Comparison of ENCODE assay signal across 9 mouse cellular contexts in the genomic region with DNA sequence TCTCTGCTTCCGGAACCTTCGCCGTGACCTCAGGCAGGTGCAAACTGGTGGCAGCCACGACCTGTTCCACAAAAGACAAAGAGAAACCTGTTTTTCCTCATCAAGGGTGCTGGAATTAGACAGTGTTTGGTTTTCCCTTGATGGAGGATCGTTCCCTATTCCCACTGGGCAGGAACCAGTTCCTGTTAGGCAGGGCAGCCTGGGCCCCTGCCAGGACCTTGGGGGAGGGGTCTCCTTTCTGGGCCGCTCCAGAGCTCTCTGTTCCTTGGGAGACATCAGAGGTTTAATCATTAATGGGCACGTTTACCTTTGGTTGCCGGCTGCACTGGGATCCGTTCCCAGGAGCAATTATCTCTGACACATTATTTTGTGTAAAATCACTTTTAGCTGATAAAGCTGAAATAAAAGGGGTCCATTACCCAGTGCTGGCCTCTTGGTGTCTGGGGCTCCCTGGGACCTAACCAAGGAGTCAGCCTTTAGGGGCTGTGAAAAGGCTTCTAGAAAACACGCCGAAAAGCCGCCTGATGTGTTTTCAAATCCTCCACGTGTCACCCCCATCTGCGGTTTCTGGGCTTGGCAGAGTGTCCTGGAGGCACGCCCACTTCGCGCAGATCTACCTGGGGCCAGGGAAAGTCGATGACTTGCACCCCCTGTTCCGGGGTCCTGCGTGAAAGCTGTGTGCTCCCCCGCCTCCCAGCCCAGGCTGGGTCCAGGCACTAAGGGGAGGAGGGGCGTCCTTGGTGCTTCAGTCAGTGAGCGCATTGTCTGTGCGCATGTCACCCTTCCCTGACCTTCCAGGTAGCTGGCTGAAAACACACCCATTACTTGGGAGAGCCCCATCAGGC. TPM values are rescaled to one million over a fixed set of nuclear protein-coding genes. Genes with fewer than 3 reads are reported as not detected.
A peak's percentile ranks its signal among the peaks of the same experiment; 100 is the strongest.
DNase-seq lines count a peak whose midpoint lies in the region; ATAC-seq and TF ChIP-seq lines count a peak whose summit lies in the region.
"Had no signal": no experiment of that assay in that cellular context is flagged by ENCODE, and none has a peak within 500 bp of the region (broad histone marks: within the 10 kb centered on the region; RNA-seq: fewer than 3 reads in every experiment).

No protein-coding gene starts in this region.

- TF ChIP-seq CTCF in heart, adult 2 months (IDR thresholded peaks at IDR 0.05): no peak
- TF ChIP-seq CTCF in Patski (IDR thresholded peaks at IDR 0.05): no peak
- TF ChIP-seq CTCF in stomach, postnatal 0 days (IDR thresholded peaks at IDR 0.05; ENCODE audit: low read depth): no peak; the same call in 1 of the 2 replicates

- DNase-seq in heart, adult 2 months: peak; percentile 59 to 67
- DNase-seq in heart, postnatal 25 days (ENCODE audit: low spot score): no peak
- DNase-seq in Patski (ENCODE audit: low read depth, low spot score): peak; percentile 83
- DNase-seq in heart, postnatal 14 days: peak; percentile 61 to 71
- DNase-seq in liver, embryonic 11.5 days (ENCODE audit: low spot score): no peak
- peak; percentile 96 for DNase-seq in stomach, postnatal 0 days (ENCODE audit: low spot score)
- DNase-seq in B cell, adult 2 months: no peak
- DNase-seq in adrenal gland, postnatal 25 days: no peak

- TF ChIP-seq EP300 in heart, adult 2 months (IDR thresholded peaks at IDR 0.05; ENCODE audit: insufficient read depth, low read depth, low read length): no peak
- TF ChIP-seq EP300 in stomach, postnatal 0 days (optimal IDR thresholded peaks at IDR 0.05): peak; percentile 94

- H3K9ac ChIP-seq in heart, adult 2 months (ENCODE audit: low read depth, low read length): no peak overlapping the region
- H3K9ac ChIP-seq in liver, embryonic 11.5 days (ENCODE audit: low read depth, low read length): peak overlapping the region; percentile 22
- 0 out of 2 replicates have a peak overlapping the region, but pooled peaks have one; percentile 31 for H3K9ac ChIP-seq in stomach, postnatal 0 days (ENCODE audit: low read length)

- H3K9me3 ChIP-seq in liver, embryonic 11.5 days (ENCODE audit: control insufficient read depth, low read length): no peaks in the 10 kb centered on the region
- H3K9me3 ChIP-seq in stomach, postnatal 0 days (ENCODE audit: control insufficient read depth, low read length): no peaks in the 10 kb centered on the region

- no peak overlapping the region for H3K4me3 ChIP-seq in heart, adult 2 months
- peak overlapping the region; percentile 17; the same call in 1 of the 2 replicates for H3K4me3 ChIP-seq in liver, embryonic 11.5 days (ENCODE audit: low read depth, low read length)
- no peak overlapping the region for H3K4me3 ChIP-seq in stomach, postnatal 0 days (ENCODE audit: low read depth, low read length)

- WGBS in heart, adult 2 months: 52% methylated on average over 24 of the region's 24 CpGs
- WGBS in liver, embryonic 11.5 days: 45% methylated on average over 24 of the region's 24 CpGs
- 22% methylated on average over 24 of the region's 24 CpGs for WGBS in stomach, postnatal 0 days

- POLR2A ChIA-PET in Patski (lab: Charles Lee): interaction anchor here (0.7 kb wide), 1 partner anchor 11 kb away, joined by 4 read pairs; no protein-coding TSS in a partner anchor

- intact Hi-C loops in heart, adult 2 months (cut with DNase I): no loop called here
- intact Hi-C loops in heart, postnatal 25 days (cut with DNase I): no loop called here
- intact Hi-C loops in heart, postnatal 14 days (cut with DNase I): no loop called here

- peak; percentile 54 for ATAC-seq in Patski
- no peak for ATAC-seq in liver, embryonic 11.5 days (replicated peaks; ENCODE audit: low FRiP score)
- peak; percentile 89 for ATAC-seq in stomach, postnatal 0 days (ENCODE audit: low FRiP score, low TSS enrichment)

- peak overlapping the region; percentile 37 for H3K4me2 ChIP-seq in liver, embryonic 11.5 days
- H3K4me2 ChIP-seq in stomach, postnatal 0 days (replicated peaks; ENCODE audit: low read depth): peak overlapping the region; percentile 27

- H3K4me1 ChIP-seq in heart, adult 2 months (ENCODE audit: control insufficient read depth, insufficient read depth, low read length): peaks cover 14% of the 10 kb centered on the region
- peaks cover 50% of the 10 kb centered on the region for H3K4me1 ChIP-seq in liver, embryonic 11.5 days (replicated peaks; ENCODE audit: control insufficient read depth, insufficient read depth, low read length)
- H3K4me1 ChIP-seq in stomach, postnatal 0 days (replicated peaks; ENCODE audit: control insufficient read depth, insufficient read depth): peaks cover 24% of the 10 kb centered on the region

- CTCF ChIA-PET in Patski (lab: Charles Lee): interaction anchor here (1.1 kb wide), 1 partner anchor 8 kb away, joined by 3 read pairs; no protein-coding TSS in a partner anchor

- H3K27me3 ChIP-seq in heart, adult 2 months (ENCODE audit: control insufficient read depth, insufficient read depth, low read length): no peaks in the 10 kb centered on the region
- no peaks in the 10 kb centered on the region for H3K27me3 ChIP-seq in Patski
- H3K27me3 ChIP-seq in liver, embryonic 11.5 days (replicated peaks; ENCODE audit: control insufficient read depth, insufficient read depth, low read length): no peaks in the 10 kb centered on the region
- no peaks in the 10 kb centered on the region for H3K27me3 ChIP-seq in stomach, postnatal 0 days (ENCODE audit: control insufficient read depth, insufficient read depth, low read length)

- peak overlapping the region; percentile 17 for H3K27ac ChIP-seq in heart, adult 2 months
- H3K27ac ChIP-seq in liver, embryonic 11.5 days (ENCODE audit: low read depth, low read length): peak overlapping the region; percentile 15; the same call in 1 of the 2 replicates
- H3K27ac ChIP-seq in stomach, postnatal 0 days (replicated peaks): peak overlapping the region; percentile 94

- no peak for TF ChIP-seq POLR2A in heart, adult 2 months (IDR thresholded peaks at IDR 0.05; ENCODE audit: insufficient read depth, low read depth, low read length)

- H3K79me2 ChIP-seq in heart, adult 2 months (replicated peaks; ENCODE audit: control insufficient read depth, insufficient read depth, low read length): no peaks in the 10 kb centered on the region

- no peaks in the 10 kb centered on the region for H3K36me3 ChIP-seq in heart, adult 2 months (ENCODE audit: control insufficient read depth, insufficient read depth, low read length)
- no peaks in the 10 kb centered on the region for H3K36me3 ChIP-seq in liver, embryonic 11.5 days (ENCODE audit: control insufficient read depth, insufficient read depth, low read length)
- H3K36me3 ChIP-seq in stomach, postnatal 0 days (ENCODE audit: control insufficient read depth, insufficient read depth, low read length): no peaks in the 10 kb centered on the region

- in situ Hi-C loops in Patski (cut with MboI; ENCODE audit: low pct_unique_long_range_greater_than_20kb): no loop called here

RNA-seq across cellular contexts. Expression of a gene that starts 29.0 kb away (rescaled TPM):
- 10 to 100 TPM; 18.0 to 18.1 TPM for total RNA-seq in heart, adult 2 months (2021)
- polyA plus RNA-seq in heart, adult 2 months (2012; rRNA removed): 11.8 and 16.6 TPM in 2 replicates
- total RNA-seq in heart, postnatal 25 days (2021): 10 to 100 TPM; 17.4 to 19.1 TPM
- polyA plus RNA-seq in Patski (2021): 6.9 TPM
- 10 to 100 TPM; 21.1 to 21.5 TPM for total RNA-seq in heart, postnatal 14 days (2021)
- polyA plus RNA-seq in liver, embryonic 11.5 days (2014; fragmentation: Nextera tagmentation; extraction: Ambion mirVana): 10.8 TPM in 2 replicates
- 18.9 and 21.5 TPM in 2 replicates for polyA plus RNA-seq in stomach, postnatal 0 days (2015; fragmentation: Nextera tagmentation; extraction: Ambion mirVana)
- total RNA-seq in adrenal gland, postnatal 25 days (2021): 16.3 and 18.1 TPM in 2 replicates

RNA-seq across cellular contexts. Expression of a gene that starts 29.8 kb away (rescaled TPM):
- 1,000 to 10,000 TPM; 1,131 to 1,298 TPM for total RNA-seq in heart, adult 2 months (2021)
- 163 and 316 TPM in 2 replicates for polyA plus RNA-seq in heart, adult 2 months (2012; rRNA removed)
- 1,000 to 10,000 TPM; 1,393 to 1,435 TPM for total RNA-seq in heart, postnatal 25 days (2021)
- polyA plus RNA-seq in Patski (2021): 472 TPM
- total RNA-seq in heart, postnatal 14 days (2021): 1,000 to 10,000 TPM; 1,406 to 1,431 TPM
- 702 and 735 TPM in 2 replicates for polyA plus RNA-seq in liver, embryonic 11.5 days (2014; fragmentation: Nextera tagmentation; extraction: Ambion mirVana)
- polyA plus RNA-seq in stomach, postnatal 0 days (2015; fragmentation: Nextera tagmentation; extraction: Ambion mirVana): 814 and 865 TPM in 2 replicates
- 333 and 344 TPM in 2 replicates for total RNA-seq in adrenal gland, postnatal 25 days (2021)

RNA-seq across cellular contexts. Expression of a gene that starts 34.4 kb away (rescaled TPM):
- under 1 TPM in 1 of 2 experiments, not detected in 1; 0.09 TPM for total RNA-seq in heart, adult 2 months (2021)
- 0.10 and 0.15 TPM in 2 replicates for polyA plus RNA-seq in heart, adult 2 months (2012; rRNA removed)
- total RNA-seq in heart, postnatal 25 days (2021): under 1 TPM; 0.08 to 0.13 TPM
- polyA plus RNA-seq in Patski (2021): 0.21 TPM
- 1 to 10 TPM in 1 of 2 experiments, under 1 TPM in 1; 0.17 to 1.1 TPM for total RNA-seq in heart, postnatal 14 days (2021)
- 0.06 and 0.40 TPM in 2 replicates for polyA plus RNA-seq in liver, embryonic 11.5 days (2014; fragmentation: Nextera tagmentation; extraction: Ambion mirVana)
- polyA plus RNA-seq in stomach, postnatal 0 days (2015; fragmentation: Nextera tagmentation; extraction: Ambion mirVana): 0.01 TPM in 1 of 2 replicates, not detected in the other
- not detected in 2 replicates for total RNA-seq in adrenal gland, postnatal 25 days (2021)

RNA-seq across cellular contexts. Expression of a gene that starts 44.2 kb away (rescaled TPM):
- total RNA-seq in heart, adult 2 months (2021): under 1 TPM; 0.32 to 0.44 TPM
- polyA plus RNA-seq in heart, adult 2 months (2012; rRNA removed): not detected in 2 replicates
- under 1 TPM in 1 of 2 experiments, not detected in 1; 0.84 TPM for total RNA-seq in heart, postnatal 25 days (2021)
- not detected for polyA plus RNA-seq in Patski (2021)
- under 1 TPM in 1 of 2 experiments, not detected in 1; 0.34 TPM for total RNA-seq in heart, postnatal 14 days (2021)
- polyA plus RNA-seq in liver, embryonic 11.5 days (2014; fragmentation: Nextera tagmentation; extraction: Ambion mirVana): not detected in 2 replicates
- 0.08 and 0.13 TPM in 2 replicates for polyA plus RNA-seq in stomach, postnatal 0 days (2015; fragmentation: Nextera tagmentation; extraction: Ambion mirVana)
- not detected in 2 replicates for total RNA-seq in adrenal gland, postnatal 25 days (2021)
- polyA plus RNA-seq: gonadal fat pad, adult 2 months had no signal

Comparison
In these comparisons a context has a peak if more than half of its experiments do, and no peak if none do; other contexts are left out.
1. DNase-seq: peak in heart, adult 2 months (2 of 2), Patski (single experiment), heart, postnatal 14 days (2 of 2) and stomach, postnatal 0 days (single experiment); none in heart, postnatal 25 days (single experiment), liver, embryonic 11.5 days (single experiment), B cell, adult 2 months (0 of 2) and adrenal gland, postnatal 25 days (single experiment).
2. H3K27ac ChIP-seq: peak in every context shown above with its lines; median percentile 94 in stomach, postnatal 0 days; 17 in heart, adult 2 months; 15 in liver, embryonic 11.5 days.